Mouse (Mus musculus): Measurements from ENCODE around the gene Vmn2r77.
"Not testable (repeated sequence)": the region's sequence is repeated elsewhere in the genome, so short reads cannot be mapped to it uniquely, and the experiment has no call there.

Vmn2r77 gene

DNA sequence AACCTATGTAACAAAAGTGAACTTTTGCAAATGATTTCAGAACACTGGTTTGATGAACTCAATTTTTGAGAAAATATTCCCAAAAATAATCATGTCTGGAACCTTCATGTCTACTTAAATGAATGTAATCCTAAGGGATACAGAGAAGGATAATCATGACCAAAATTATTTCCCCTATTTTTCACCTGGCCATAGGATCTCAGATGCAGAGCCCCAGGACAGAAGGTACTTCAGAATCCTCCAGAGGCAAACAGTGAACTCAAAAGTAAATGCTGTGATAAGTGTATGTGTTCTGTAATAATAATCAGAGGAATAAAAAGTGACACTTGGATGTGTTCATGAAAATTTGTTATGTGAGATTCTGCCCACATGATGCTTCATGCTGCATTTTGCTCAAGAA, at the start of gene Vmn2r77:
Gene Vmn2r77 (plus strand): TSS at position 301 of the 400 bp plus-strand sequence.
- DNase-seq (ENCODE audit: low spot score) = no peak

- no peak for DNase-seq (ENCODE audit: low spot score)
Observed at GRCm38 (mm10) chr7:86760751-86761150, 34.1 kb upstream of the Vmn2r77 start.

DNA sequence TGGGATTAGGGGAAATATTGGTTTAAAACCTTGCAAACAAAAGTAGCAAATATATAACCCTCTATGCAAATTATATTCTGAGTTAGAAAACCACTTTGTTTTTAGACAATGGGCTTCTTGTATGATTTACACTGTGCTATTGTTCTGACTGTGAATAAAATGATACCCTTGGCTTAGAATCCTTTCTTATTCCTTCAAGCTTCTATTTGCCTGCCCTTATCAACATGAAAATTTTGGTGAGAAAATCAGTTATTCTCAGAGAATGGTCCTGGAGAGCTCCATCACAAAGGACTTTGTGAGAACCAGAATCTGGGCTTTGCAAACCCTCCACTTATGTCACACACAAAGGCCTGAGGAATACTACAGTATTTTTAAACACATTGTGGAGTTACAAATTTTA, 30.2 kb upstream of the Vmn2r77 start:
- no peak for DNase-seq (ENCODE audit: low spot score)

DNA sequence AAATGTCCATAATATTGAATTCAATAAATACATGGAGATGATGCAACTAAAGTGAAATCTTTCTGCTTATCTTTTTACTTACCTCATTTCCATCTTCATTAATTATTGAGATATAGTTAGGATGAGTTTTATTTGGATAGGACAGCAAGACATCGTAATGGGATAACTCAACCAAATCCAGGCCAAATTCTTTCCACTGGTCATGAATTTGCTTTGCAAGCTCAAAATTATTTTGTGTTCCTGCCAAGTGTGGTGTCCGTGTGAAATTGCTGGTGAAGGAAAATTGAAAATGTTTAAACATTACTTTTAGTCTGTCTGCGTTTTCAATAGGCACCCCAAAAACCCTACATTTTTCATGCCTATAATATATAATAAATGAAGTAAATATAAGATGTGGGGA, 23.2 kb upstream of the Vmn2r77 start:
- DNase-seq (ENCODE audit: low spot score) = no peak

DNA sequence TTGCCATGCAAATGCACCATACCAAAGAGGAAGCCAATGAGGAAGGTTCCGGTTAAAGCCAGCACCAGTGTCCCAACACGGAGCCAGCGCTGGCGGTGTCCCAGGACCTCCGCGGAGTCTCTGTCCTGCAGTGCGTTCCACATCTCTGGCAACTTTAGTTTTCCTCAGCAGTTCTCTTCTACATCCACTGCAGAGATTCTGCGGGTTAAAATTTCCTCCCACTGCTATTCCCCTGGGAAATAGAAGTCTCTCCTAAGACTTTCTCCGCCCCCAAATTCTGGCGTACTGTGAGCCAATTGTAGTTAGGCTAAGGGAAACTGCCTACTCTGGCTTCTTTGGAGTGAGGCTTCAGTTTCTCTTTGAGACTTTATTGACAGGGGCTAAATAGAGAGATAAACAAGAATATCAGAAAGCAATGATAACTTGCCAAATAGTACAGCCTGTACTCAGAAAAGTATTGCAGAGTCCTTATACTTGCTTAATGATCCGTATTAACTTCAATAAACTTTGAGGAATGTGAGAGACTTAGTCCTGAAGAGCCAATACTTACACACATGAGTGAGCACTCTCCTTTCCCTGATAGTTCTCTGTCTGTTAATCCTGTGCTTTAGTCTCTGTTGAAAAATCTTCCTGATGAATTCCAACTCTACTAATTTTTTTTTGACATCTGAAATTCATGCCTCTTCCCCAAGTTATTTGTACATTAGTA, 19.1 kb upstream of the Vmn2r77 start, which contains the start of gene Folh1:
Gene Folh1 (minus strand): TSS at position 327 of the 709 bp plus-strand sequence.
- DNase-seq (ENCODE audit: low spot score) = peak; percentile 22

DNA sequence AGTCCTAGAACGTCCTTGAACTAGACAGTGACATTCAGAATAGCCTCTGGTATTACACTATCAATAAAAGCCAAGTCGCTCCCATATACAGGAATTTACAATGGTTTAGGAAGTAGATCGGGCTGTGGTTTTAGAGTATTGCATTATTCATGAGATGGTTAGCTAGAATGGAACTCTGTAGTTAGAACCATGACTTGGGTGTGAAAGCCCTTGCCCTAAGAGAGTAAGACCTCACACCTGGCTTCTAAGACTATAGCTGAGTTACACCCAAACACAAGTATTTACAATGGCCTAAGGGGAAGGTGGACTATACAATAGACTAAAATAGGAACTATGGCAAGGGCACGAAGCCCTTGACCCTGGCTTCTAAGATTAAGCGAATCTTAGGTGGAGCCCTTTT, 20.4 kb downstream of the Vmn2r77 start:
- not testable (repeated sequence) for DNase-seq (ENCODE audit: low spot score)

- DNase-seq (ENCODE audit: low spot score) = not testable (repeated sequence)
Observed at GRCm38 (mm10) chr7:86815716-86816115, 20.9 kb downstream of the Vmn2r77 start.

GRCm38 (mm10) chr7:86816466-86816865, 21.6 kb downstream of the Vmn2r77 start:
- DNase-seq (ENCODE audit: low spot score) = no peak
